Mouse (Mus musculus) hindbrain, embryonic 16.5 days (tissue): Measurements from ENCODE around the gene Nell2. TPM values are rescaled to one million over a fixed set of nuclear protein-coding genes. Genes with fewer than 3 reads are reported as not detected.

Experiments
- ATAC-seq: fragments of 200-750 bp; cut with Nextera tagmentation; 2 replicates; pipeline ENCODE4 v1.8.0; 2017; ENCODE audit warnings: moderate TSS enrichment, moderate library complexity
- H3K27ac ChIP-seq: fragments of 300-500 bp; sonication (generic); 2 replicates; pipeline ENCODE4 v1.5.1; 2014; ENCODE audit warnings: low read depth, mild to moderate bottlenecking, control low read depth, low read length, moderate library complexity
- H3K27me3 ChIP-seq: fragments of 300-500 bp; sonication (generic); replicated peaks from 2 replicates; pipeline ENCODE4 v1.6.1; 2014; ENCODE audit warnings: low read length; ENCODE audit not compliant: control insufficient read depth, insufficient read depth
- H3K36me3 ChIP-seq: fragments of 300-500 bp; sonication (generic); 2 replicates; pipeline ENCODE4 v1.6.1; 2014; ENCODE audit warnings: mild to moderate bottlenecking, low read length, moderate library complexity, mixed read lengths; ENCODE audit not compliant: control insufficient read depth, insufficient read depth
- H3K4me1 ChIP-seq: fragments of 300-500 bp; sonication (generic); 2 replicates; pipeline ENCODE4 v1.6.1; 2014; ENCODE audit warnings: low read depth, low read length; ENCODE audit not compliant: control insufficient read depth, insufficient read depth
- H3K4me2 ChIP-seq: fragments of 300-500 bp; sonication (generic); 2 replicates; pipeline ENCODE4 v1.6.1; 2014; ENCODE audit warnings: mild to moderate bottlenecking, low read length, control low read depth, moderate library complexity
- H3K4me3 ChIP-seq: fragments of 300-500 bp; sonication (generic); 2 replicates; pipeline ENCODE4 v1.5.1; 2014; ENCODE audit warnings: mild to moderate bottlenecking, low read length, control low read depth, moderate library complexity
- H3K9ac ChIP-seq: fragments of 300-500 bp; sonication (generic); 2 replicates; pipeline ENCODE4 v1.6.1; 2014; ENCODE audit warnings: low read depth, mild to moderate bottlenecking, control low read depth, low read length, moderate library complexity
- H3K9me3 ChIP-seq: fragments of 300-500 bp; sonication (generic); 2 replicates; pipeline ENCODE4 v1.6.1; 2014; ENCODE audit warnings: mild to moderate bottlenecking, low read length, moderate library complexity; ENCODE audit not compliant: control insufficient read depth
- WGBS: fragments of 180-500 bp; shearing (Covaris S2); extraction: QIAGEN DNeasy Blood & Tissue Kit; methylation state at CpG from one replicate; pipeline ENCODE4 v1.1.7; 2014; 5-methylcytosine and 5-hydroxymethylcytosine counted together
- polyA plus RNA-seq: library from polyadenylated mRNA; unstranded; fragments of >200 nt; fragmentation: Nextera tagmentation; extraction: Ambion mirVana; gene quantifications from 2 replicates; pipeline ENCODE4 v1.2.1, GENCODE M21; 2015

Gene Nell2
- polyA plus RNA-seq, 1 experiment from 2014 or later = 181 TPM

DNA sequence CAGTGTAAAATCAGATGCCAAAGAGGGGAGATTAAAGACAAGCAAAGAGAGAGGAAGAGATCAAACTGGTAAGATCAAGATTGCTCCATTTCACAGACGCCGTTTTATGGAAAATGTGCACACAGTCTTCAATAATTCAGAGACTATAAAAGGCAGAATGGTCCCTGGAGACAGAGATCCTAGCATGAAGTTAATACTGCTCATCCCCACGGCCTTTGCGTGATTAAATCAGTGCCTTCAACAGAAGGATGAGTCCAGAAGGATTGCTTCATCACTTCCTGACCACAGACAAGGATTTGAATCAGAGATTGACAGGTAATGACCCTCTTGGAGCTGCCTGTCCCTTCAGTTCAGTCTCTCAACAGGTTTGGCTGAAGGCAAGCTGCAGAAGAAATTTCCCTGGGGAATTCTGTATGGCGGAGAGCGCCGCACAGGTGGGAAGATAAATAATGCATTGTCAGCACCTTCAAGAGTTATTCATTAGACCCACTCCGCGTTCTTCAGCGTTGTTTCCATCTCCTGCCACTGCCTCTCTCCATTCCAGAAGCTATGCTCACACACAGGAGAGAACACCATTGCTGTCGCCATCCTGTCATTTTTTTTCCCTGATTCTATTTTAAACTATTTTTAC, 118.0 kb downstream of the Nell2 start:
- ATAC-seq = no peak
- WGBS = 70% methylated on average over 11 of the region's 11 CpGs
- no peak overlapping the region for H3K9ac ChIP-seq
- no peaks in the 10 kb centered on the region for H3K36me3 ChIP-seq
- H3K4me2 ChIP-seq = no peak overlapping the region
- H3K4me1 ChIP-seq = peaks cover 3% of the 10 kb centered on the region
- H3K9me3 ChIP-seq = no peaks in the 10 kb centered on the region
- no peak overlapping the region for H3K27ac ChIP-seq
- H3K4me3 ChIP-seq = no peak overlapping the region
- H3K27me3 ChIP-seq = no peaks in the 10 kb centered on the region

DNA sequence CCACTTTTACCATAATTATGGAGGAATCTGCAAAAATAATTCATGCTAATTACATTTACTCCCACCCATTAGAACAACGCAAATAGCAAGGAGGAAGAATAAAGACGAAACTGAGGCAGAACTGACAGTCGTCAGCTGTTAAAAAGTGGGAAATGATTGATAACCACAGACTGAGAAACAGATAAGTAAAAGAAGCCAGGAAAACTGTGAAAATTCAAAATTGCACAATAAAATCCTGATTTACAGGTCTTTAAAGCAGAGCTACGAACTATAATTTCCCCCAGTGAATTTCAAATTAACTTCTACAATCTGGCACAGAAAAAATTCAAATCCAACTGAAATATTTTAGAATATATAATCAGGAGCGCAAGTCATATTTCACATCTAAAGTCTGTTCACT, 138.0 kb downstream of the Nell2 start:
- Histone ChIP-seq H3K9ac (no peak overlapping the region), H3K4me2 (no peak overlapping the region), H3K27ac (no peak overlapping the region), H3K36me3 (no peaks in the 10 kb centered on the region), H3K4me1 (no peaks in the 10 kb centered on the region), H3K9me3 (no peaks in the 10 kb centered on the region), H3K27me3 (no peaks in the 10 kb centered on the region), H3K4me3 (no peak overlapping the region)
- 73% methylated on average over 5 of the region's 5 CpGs for WGBS
- ATAC-seq = no peak

DNA sequence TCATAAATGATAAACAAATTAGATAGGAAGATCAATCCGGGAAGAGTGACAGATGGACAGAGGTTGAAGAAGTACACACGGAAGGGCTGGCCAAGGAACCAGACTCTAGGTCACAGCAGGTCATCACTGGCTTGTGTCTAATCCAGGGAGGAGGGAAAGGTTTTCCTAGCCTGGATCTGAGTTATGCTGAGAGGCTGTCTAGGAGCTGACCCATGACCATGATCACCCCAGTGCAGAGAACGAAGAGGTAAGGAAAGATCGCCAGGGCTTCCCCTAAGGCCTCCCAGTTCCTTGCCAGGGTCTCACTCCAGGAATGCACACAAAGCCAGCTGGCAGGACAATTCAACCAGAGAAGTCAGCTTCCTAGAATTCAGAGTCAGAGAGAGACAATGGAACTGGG, 139.4 kb downstream of the Nell2 start:
- no peak overlapping the region for H3K27ac ChIP-seq
- no peak overlapping the region for H3K9ac ChIP-seq
- H3K4me3 ChIP-seq = no peak overlapping the region
- no peaks in the 10 kb centered on the region for H3K4me1 ChIP-seq
- H3K27me3 ChIP-seq = no peaks in the 10 kb centered on the region
- H3K4me2 ChIP-seq = no peak overlapping the region
- H3K36me3 ChIP-seq = peaks cover 6% of the 10 kb centered on the region; the same call in 1 of the 2 replicates
- H3K9me3 ChIP-seq = no peaks in the 10 kb centered on the region
- ATAC-seq = no peak
- 62% methylated on average over 4 of the region's 4 CpGs for WGBS

- 76% methylated on average over 2 of the region's 2 CpGs for WGBS
- Histone ChIP-seq H3K27ac (no peak overlapping the region), H3K9ac (no peak overlapping the region), H3K4me3 (no peak overlapping the region), H3K4me2 (no peak overlapping the region), H3K9me3 (no peaks in the 10 kb centered on the region), H3K4me1 (no peaks in the 10 kb centered on the region), H3K36me3 (peaks cover 7% of the 10 kb centered on the region; the same call in 1 of the 2 replicates), H3K27me3 (no peaks in the 10 kb centered on the region)
- no peak for ATAC-seq
These were observed 147.5 kb downstream of the Nell2 start for GRCm38 (mm10) chr15:95380859-95381258.

GRCm38 (mm10) chr15:95370720-95371395, 157.5 kb downstream of the Nell2 start:
- H3K4me1 ChIP-seq = no peaks in the 10 kb centered on the region
- no peak overlapping the region for H3K27ac ChIP-seq
- H3K9ac ChIP-seq = no peak overlapping the region
- H3K4me3 ChIP-seq = no peak overlapping the region
- no peaks in the 10 kb centered on the region for H3K27me3 ChIP-seq
- 55% methylated on average over 16 of the region's 16 CpGs for WGBS
- ATAC-seq = peak; percentile 27; the same call in 1 of the 2 replicates
- no peaks in the 10 kb centered on the region for H3K9me3 ChIP-seq
- H3K4me2 ChIP-seq = no peak overlapping the region
- no peaks in the 10 kb centered on the region for H3K36me3 ChIP-seq

DNA sequence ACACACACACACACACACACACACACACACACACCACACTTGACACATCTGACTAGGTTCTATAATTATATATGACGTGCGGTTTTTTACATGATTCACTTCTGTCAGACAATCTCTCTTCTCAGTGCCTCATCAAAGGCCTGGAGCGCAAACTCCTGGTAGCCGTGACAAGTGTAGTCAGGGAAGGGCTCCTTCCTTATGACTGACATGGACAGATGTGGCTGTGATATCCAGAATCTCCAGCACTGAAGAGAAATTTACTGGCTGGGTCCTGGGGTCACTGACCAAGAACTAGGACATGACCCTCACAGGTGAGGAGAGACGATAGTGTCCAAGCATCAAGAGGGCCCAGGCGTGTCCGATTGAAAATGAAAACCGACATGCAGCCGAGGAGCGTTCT, 160.2 kb downstream of the Nell2 start:
- H3K27me3 ChIP-seq = no peaks in the 10 kb centered on the region
- H3K4me3 ChIP-seq = no peak overlapping the region
- H3K9ac ChIP-seq = no peak overlapping the region
- no peaks in the 10 kb centered on the region for H3K9me3 ChIP-seq
- no peaks in the 10 kb centered on the region for H3K36me3 ChIP-seq
- no peak overlapping the region for H3K27ac ChIP-seq
- no peak overlapping the region for H3K4me2 ChIP-seq
- no peaks in the 10 kb centered on the region for H3K4me1 ChIP-seq
- 89% methylated on average over 10 of the region's 10 CpGs for WGBS
- ATAC-seq = no peak

DNA sequence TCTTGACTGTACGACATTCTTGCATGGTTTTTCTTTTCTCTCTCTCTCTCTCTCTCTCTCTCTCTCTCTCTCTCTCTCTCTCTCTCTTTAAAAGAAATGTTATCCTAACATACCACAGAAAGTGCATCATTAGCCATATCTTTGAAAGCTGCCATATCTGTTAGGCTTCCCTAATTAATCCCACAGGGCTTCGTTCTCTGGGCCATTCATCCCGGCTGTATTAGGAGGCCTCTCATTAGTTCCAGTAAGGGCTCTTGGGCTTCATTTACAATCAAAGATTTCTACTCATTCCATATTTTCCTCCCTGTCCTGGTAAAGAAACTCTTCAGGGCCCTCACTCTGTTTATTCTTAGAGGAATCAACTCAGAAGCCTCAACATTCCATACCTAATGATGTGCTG, 161.9 kb downstream of the Nell2 start:
- no peaks in the 10 kb centered on the region for H3K9me3 ChIP-seq
- H3K27ac ChIP-seq = no peak overlapping the region
- H3K27me3 ChIP-seq = no peaks in the 10 kb centered on the region
- 71% methylated on average over 3 of the region's 3 CpGs for WGBS
- H3K4me2 ChIP-seq = no peak overlapping the region
- ATAC-seq = no peak
- H3K36me3 ChIP-seq = no peaks in the 10 kb centered on the region
- H3K4me1 ChIP-seq = no peaks in the 10 kb centered on the region
- no peak overlapping the region for H3K9ac ChIP-seq
- H3K4me3 ChIP-seq = no peak overlapping the region

- H3K4me3 ChIP-seq = no peak overlapping the region
- H3K4me2 ChIP-seq = no peak overlapping the region
- H3K27me3 ChIP-seq = no peaks in the 10 kb centered on the region
- H3K36me3 ChIP-seq = no peaks in the 10 kb centered on the region
- H3K9me3 ChIP-seq = no peaks in the 10 kb centered on the region
- ATAC-seq = no peak
- 82% methylated on average over 1 of the region's 1 CpGs for WGBS
- no peak overlapping the region for H3K9ac ChIP-seq
- no peaks in the 10 kb centered on the region for H3K4me1 ChIP-seq
- no peak overlapping the region for H3K27ac ChIP-seq
These were observed 173.6 kb downstream of the Nell2 start for GRCm38 (mm10) chr15:95354806-95355205.

- peak overlapping the region; percentile 54; the same call in 1 of the 2 replicates for H3K27ac ChIP-seq
- H3K36me3 ChIP-seq = no peaks in the 10 kb centered on the region
- H3K27me3 ChIP-seq = no peaks in the 10 kb centered on the region
- peak; percentile 86 for ATAC-seq
- H3K4me1 ChIP-seq = peaks cover 8% of the 10 kb centered on the region
- 58% methylated on average over 11 of the region's 11 CpGs for WGBS
- no peak overlapping the region for H3K4me2 ChIP-seq
- H3K9ac ChIP-seq = no peak overlapping the region
- H3K9me3 ChIP-seq = no peaks in the 10 kb centered on the region
- H3K4me3 ChIP-seq = no peak overlapping the region
These were observed 193.7 kb downstream of the Nell2 start for GRCm38 (mm10) chr15:95334323-95335296.
